22 mouse cellular contexts compared by ENCODE assay signal in the genomic region with DNA sequence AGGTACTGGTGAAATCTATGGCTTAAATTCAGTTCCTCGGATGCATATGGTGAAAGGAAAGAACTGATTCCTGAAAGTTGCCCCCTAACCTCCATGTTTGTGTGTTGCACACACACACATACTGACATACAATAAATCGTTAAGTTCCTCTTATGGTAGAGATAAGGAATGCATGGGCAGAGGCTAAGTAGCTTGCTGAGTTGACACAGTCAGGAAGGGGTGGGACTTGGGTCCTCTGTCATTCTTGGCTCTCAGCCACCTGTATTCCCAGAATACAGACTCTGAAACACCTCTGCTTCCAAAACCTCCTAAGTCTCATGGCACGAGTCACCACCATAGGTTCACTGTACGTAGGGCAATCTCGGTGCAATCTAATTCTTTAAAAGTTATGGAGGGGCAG.
DNase-seq lines count a peak whose midpoint lies in the region; ATAC-seq and TF ChIP-seq lines count a peak whose summit lies in the region.
"Had no signal": no experiment of that assay in that cellular context is flagged by ENCODE, and none has a peak within 500 bp of the region (broad histone marks: within the 10 kb centered on the region; RNA-seq: fewer than 3 reads in every experiment).

No protein-coding gene starts in this region.

- ATAC-seq in heart, embryonic 12.5 days (ENCODE audit: insufficient number of reproducible peaks, low FRiP score), result peak; percentile 43
- ATAC-seq in kidney, embryonic 15.5 days (replicated peaks; ENCODE audit: low FRiP score), result no peak
- ATAC-seq in intestine, embryonic 16.5 days, result peak; percentile 51; the same call in 1 of the 2 replicates
- no peak for ATAC-seq in midbrain, embryonic 11.5 days (ENCODE audit: low FRiP score)
- no peak for ATAC-seq in hindbrain, postnatal 0 days
- ATAC-seq: forebrain, embryonic 16.5 days; hindbrain, embryonic 16.5 days; Patski had no signal

- 53% methylated on average over 5 of the region's 5 CpGs for WGBS in heart, embryonic 12.5 days
- WGBS in kidney, embryonic 15.5 days, result 63% methylated on average over 5 of the region's 5 CpGs
- 68% methylated on average over 5 of the region's 5 CpGs for WGBS in intestine, embryonic 16.5 days
- WGBS in midbrain, embryonic 11.5 days, result 91% methylated on average over 5 of the region's 5 CpGs
- 86% methylated on average over 5 of the region's 5 CpGs for WGBS in hindbrain, postnatal 0 days

- no peaks in the 10 kb centered on the region for H3K9me3 ChIP-seq in heart, embryonic 12.5 days (replicated peaks)
- H3K9me3 ChIP-seq in kidney, embryonic 15.5 days (replicated peaks), result no peaks in the 10 kb centered on the region
- H3K9me3 ChIP-seq in intestine, embryonic 16.5 days (ENCODE audit: control insufficient read depth, low read length), result no peaks in the 10 kb centered on the region
- no peaks in the 10 kb centered on the region for H3K9me3 ChIP-seq in midbrain, embryonic 11.5 days (ENCODE audit: control insufficient read depth, low read length)
- no peaks in the 10 kb centered on the region for H3K9me3 ChIP-seq in hindbrain, postnatal 0 days (ENCODE audit: low read length)
- H3K9me3 ChIP-seq: forebrain, embryonic 10.5 days; hindbrain, embryonic 10.5 days; limb, embryonic 10.5 days; liver, embryonic 15.5 days had no signal

- 0 out of 2 replicates have a peak, but pooled peaks cover 18% of the 10 kb centered on the region for H3K4me1 ChIP-seq in heart, embryonic 12.5 days (replicated peaks)
- H3K4me1 ChIP-seq in kidney, embryonic 15.5 days, result peaks cover 7% of the 10 kb centered on the region
- H3K4me1 ChIP-seq in intestine, embryonic 16.5 days (ENCODE audit: control insufficient read depth, insufficient read depth, low read length), result 0 out of 2 replicates have a peak, but pooled peaks cover 2% of the 10 kb centered on the region
- H3K4me1 ChIP-seq in midbrain, embryonic 11.5 days (ENCODE audit: control insufficient read depth, insufficient read depth, low read length), result no peaks in the 10 kb centered on the region
- H3K4me1 ChIP-seq in hindbrain, postnatal 0 days (ENCODE audit: insufficient read depth, low read length), result no peaks in the 10 kb centered on the region
- H3K4me1 ChIP-seq: hindbrain, embryonic 10.5 days; limb, embryonic 10.5 days; liver, embryonic 15.5 days had no signal

- TF ChIP-seq CTCF in hindbrain, postnatal 0 days (IDR thresholded peaks at IDR 0.05; ENCODE audit: low read depth), result no peak

- no peaks in the 10 kb centered on the region for H3K36me3 ChIP-seq in heart, embryonic 12.5 days
- no peaks in the 10 kb centered on the region for H3K36me3 ChIP-seq in kidney, embryonic 15.5 days
- H3K36me3 ChIP-seq in intestine, embryonic 16.5 days (ENCODE audit: control insufficient read depth, insufficient read depth, low read length), result no peaks in the 10 kb centered on the region
- H3K36me3 ChIP-seq in midbrain, embryonic 11.5 days (ENCODE audit: control insufficient read depth, insufficient read depth, low read length), result no peaks in the 10 kb centered on the region
- H3K36me3 ChIP-seq in hindbrain, postnatal 0 days (ENCODE audit: insufficient read depth, low read length), result no peaks in the 10 kb centered on the region
- H3K36me3 ChIP-seq: forebrain, embryonic 10.5 days; G1E; hindbrain, embryonic 10.5 days; limb, embryonic 10.5 days; liver, embryonic 15.5 days had no signal

- H3K27ac ChIP-seq in heart, embryonic 12.5 days (ENCODE audit: poor library complexity, severe bottlenecking), result no peak overlapping the region
- H3K27ac ChIP-seq in kidney, embryonic 15.5 days, result no peak overlapping the region
- no peak overlapping the region for H3K27ac ChIP-seq in intestine, embryonic 16.5 days (ENCODE audit: low read length)
- H3K27ac ChIP-seq in midbrain, embryonic 11.5 days (ENCODE audit: low read depth, low read length), result no peak overlapping the region
- no peak overlapping the region for H3K27ac ChIP-seq in hindbrain, postnatal 0 days
- H3K27ac ChIP-seq: forebrain, embryonic 10.5 days; hindbrain, embryonic 10.5 days; limb, embryonic 10.5 days; liver, embryonic 15.5 days had no signal

- H3K4me2 ChIP-seq in heart, embryonic 12.5 days, result no peak overlapping the region
- H3K4me2 ChIP-seq in kidney, embryonic 15.5 days, result no peak overlapping the region
- H3K4me2 ChIP-seq in intestine, embryonic 16.5 days (ENCODE audit: low read depth, low read length), result no peak overlapping the region
- no peak overlapping the region for H3K4me2 ChIP-seq in midbrain, embryonic 11.5 days
- no peak overlapping the region for H3K4me2 ChIP-seq in hindbrain, postnatal 0 days (ENCODE audit: low read depth, low read length)
- H3K4me2 ChIP-seq: liver, embryonic 15.5 days had no signal

- DNase-seq in heart, adult 9 months (ENCODE audit: low spot score in 2 of 2), result no peak
- DNase-seq in kidney, postnatal 36 days, result peak; percentile 19 to 26
- peak; percentile 34 for DNase-seq in 3T3-L1 (ENCODE audit: low read depth, low spot score)
- DNase-seq in midbrain, embryonic 11.5 days (ENCODE audit: low spot score, missing footprints), result no peak
- DNase-seq in hindbrain, postnatal 0 days (ENCODE audit: low spot score), result no peak
- DNase-seq: cerebellum, adult 9-10 months; gastrocnemius, postnatal 10 days; heart, postnatal 10 days; kidney, adult 9 months; liver; midbrain, embryonic 14.5 days had no signal

- H3K9ac ChIP-seq in heart, embryonic 12.5 days, result no peak overlapping the region
- H3K9ac ChIP-seq in kidney, embryonic 15.5 days, result no peak overlapping the region
- H3K9ac ChIP-seq in intestine, embryonic 16.5 days (ENCODE audit: low read depth, low read length), result no peak overlapping the region
- H3K9ac ChIP-seq in midbrain, embryonic 11.5 days (ENCODE audit: low read length), result no peak overlapping the region
- no peak overlapping the region for H3K9ac ChIP-seq in hindbrain, postnatal 0 days (replicated peaks; ENCODE audit: low read length)
- H3K9ac ChIP-seq: liver, embryonic 15.5 days had no signal

- no peak overlapping the region for H3K4me3 ChIP-seq in heart, embryonic 12.5 days
- H3K4me3 ChIP-seq in kidney, embryonic 15.5 days (replicated peaks), result no peak overlapping the region
- H3K4me3 ChIP-seq in intestine, embryonic 16.5 days (ENCODE audit: low read length), result no peak overlapping the region
- no peak overlapping the region for H3K4me3 ChIP-seq in midbrain, embryonic 11.5 days (ENCODE audit: low read depth, low read length)
- H3K4me3 ChIP-seq in hindbrain, postnatal 0 days (ENCODE audit: low read length), result no peak overlapping the region
- H3K4me3 ChIP-seq: forebrain, embryonic 10.5 days; hindbrain, embryonic 10.5 days; limb, embryonic 10.5 days; liver, embryonic 15.5 days had no signal

- no peaks in the 10 kb centered on the region for H3K27me3 ChIP-seq in heart, embryonic 12.5 days (replicated peaks)
- H3K27me3 ChIP-seq in kidney, embryonic 15.5 days, result no peaks in the 10 kb centered on the region
- no peaks in the 10 kb centered on the region for H3K27me3 ChIP-seq in intestine, embryonic 16.5 days (replicated peaks; ENCODE audit: control insufficient read depth, insufficient read depth, low read length)
- H3K27me3 ChIP-seq in midbrain, embryonic 11.5 days (ENCODE audit: control insufficient read depth, insufficient read depth, low read length), result no peaks in the 10 kb centered on the region
- no peaks in the 10 kb centered on the region for H3K27me3 ChIP-seq in hindbrain, postnatal 0 days (ENCODE audit: insufficient read depth, low read length)
- H3K27me3 ChIP-seq: liver, embryonic 15.5 days; Patski had no signal

Comparison
In these comparisons a context has a peak if more than half of its experiments do, and no peak if none do; other contexts are left out.
1. ATAC-seq: peak in heart, embryonic 12.5 days (single experiment) and intestine, embryonic 16.5 days (single experiment); none in kidney, embryonic 15.5 days (single experiment), midbrain, embryonic 11.5 days (single experiment) and hindbrain, postnatal 0 days (single experiment).
2. DNase-seq: peak in kidney, postnatal 36 days (2 of 2) and 3T3-L1 (single experiment); none in heart, adult 9 months (0 of 2), midbrain, embryonic 11.5 days (single experiment) and hindbrain, postnatal 0 days (single experiment).